Mouse (Mus musculus) thymus, adult 2 months (tissue): ENCODE results near the gene Ttc7. TPM values are rescaled to one million over a fixed set of nuclear protein-coding genes. Genes with fewer than 3 reads are reported as not detected.

Source experiments
- DNase-seq: peaks from one replicate; pipeline ENCODE4 v3.0.0; 2021
- H3K27ac ChIP-seq: fragments of 200-500 bp; 2 replicates; pipeline ENCODE4 v1.5.1; 2012; ENCODE audit warnings: low read length, control low read depth; ENCODE audit not compliant: control insufficient read depth, insufficient read depth
- H3K27me3 ChIP-seq: fragments of 200-500 bp; 2 replicates; pipeline ENCODE4 v1.6.1; 2012; ENCODE audit warnings: mild to moderate bottlenecking, low read length, moderate library complexity, mixed read lengths; ENCODE audit not compliant: control insufficient read depth, insufficient read depth
- H3K36me3 ChIP-seq: fragments of 200-500 bp; 2 replicates; pipeline ENCODE4 v1.6.1; 2012; ENCODE audit warnings: mild to moderate bottlenecking, low read length, moderate library complexity; ENCODE audit not compliant: control insufficient read depth, insufficient read depth
- H3K4me1 ChIP-seq: fragments of 200-500 bp; replicated peaks from 2 replicates; pipeline ENCODE4 v1.6.1; 2012; ENCODE audit warnings: low read length; ENCODE audit not compliant: control insufficient read depth, insufficient read depth
- H3K4me3 ChIP-seq: fragments of 200-500 bp; 2 replicates; pipeline ENCODE4 v1.5.1; 2012; ENCODE audit warnings: mild to moderate bottlenecking, low read length, control low read depth, moderate library complexity; ENCODE audit not compliant: control insufficient read depth, insufficient read depth
- CTCF ChIP-seq: fragments of 200-500 bp; IDR thresholded peaks from 2 replicates; pipeline ENCODE4 v1.5.1; 2012; ENCODE audit warnings: mild to moderate bottlenecking, control low read depth, low read length, moderate library complexity, borderline replicate concordance; ENCODE audit not compliant: control insufficient read depth, poor library complexity, insufficient read depth; ENCODE audit errors: extremely low read depth
- POLR2A ChIP-seq: fragments of 200-500 bp; IDR thresholded peaks from 2 replicates; pipeline ENCODE4 v1.6.1; 2012; ENCODE audit warnings: mild to moderate bottlenecking, low read length, control low read depth, moderate library complexity; ENCODE audit not compliant: control insufficient read depth, poor library complexity, insufficient read depth; ENCODE audit errors: extremely low read depth
- WGBS: fragments of 180-500 bp; shearing (Covaris S2); methylation state at CpG from one replicate; pipeline ENCODE4 v1.1.7; 2018; 5-methylcytosine and 5-hydroxymethylcytosine counted together
- polyA plus RNA-seq: library from polyadenylated mRNA; depleted of rRNA; stranded (reverse); fragments of >200 nt; gene quantifications from 2 replicates; pipeline ENCODE4 v1.2.3, GENCODE M21; 2012

The Ttc7 gene
- polyA plus RNA-seq, 1 experiment = 93.6 TPM

DNA sequence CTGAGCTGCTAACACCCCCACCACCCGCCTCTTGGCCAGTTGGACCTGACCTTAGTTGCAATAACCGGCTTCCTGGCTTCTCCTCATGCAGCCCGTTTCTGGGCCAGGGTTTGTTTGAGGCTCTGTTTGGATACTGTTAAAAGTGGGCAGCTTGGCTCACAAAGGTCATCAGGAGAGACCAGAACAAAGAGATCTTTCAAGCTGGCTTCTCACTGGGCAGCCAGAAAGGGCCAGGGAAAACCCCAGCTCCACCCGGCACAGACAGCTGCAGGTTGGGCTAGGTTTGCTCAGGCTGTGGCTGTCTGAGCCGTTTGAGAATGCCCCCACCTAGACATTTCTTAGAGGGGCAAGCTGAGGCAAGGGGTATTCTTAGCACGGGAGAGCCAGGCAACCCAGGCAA lies 34.6 kb downstream of the Ttc7 start:
- H3K27me3 ChIP-seq = no peaks in the 10 kb centered on the region
- DNase-seq = no peak
- no peak overlapping the region for H3K4me3 ChIP-seq
- no peak overlapping the region for H3K27ac ChIP-seq
- TF ChIP-seq POLR2A (no peak), CTCF (no peak)
- peaks cover 11% of the 10 kb centered on the region for H3K4me1 ChIP-seq
- 0 out of 2 replicates have a peak, but pooled peaks cover 7% of the 10 kb centered on the region for H3K36me3 ChIP-seq
- WGBS = 68% methylated on average over 6 of the region's 6 CpGs

DNA sequence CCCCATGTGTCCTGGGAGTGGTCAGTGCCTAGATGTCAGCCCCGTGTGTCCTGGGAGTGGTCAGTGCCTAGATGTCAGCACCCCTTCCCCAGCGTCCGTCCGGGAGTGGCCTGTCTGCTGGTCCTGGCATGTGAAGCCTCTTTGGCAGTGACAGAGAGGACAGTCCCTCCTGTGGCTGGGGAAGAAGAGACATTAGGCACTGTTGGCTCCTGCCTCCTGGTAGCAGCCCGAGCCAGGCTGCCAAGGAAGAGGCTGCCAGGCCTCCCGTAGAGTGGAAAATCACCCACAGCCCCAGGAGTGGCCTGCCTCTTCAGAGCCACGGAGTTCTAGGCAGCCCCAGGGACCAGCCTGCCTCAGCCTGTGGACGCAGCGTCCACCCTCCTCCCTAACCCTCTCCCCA lies 35.3 kb downstream of the Ttc7 start:
- TF ChIP-seq POLR2A = no peak
- no peak for TF ChIP-seq CTCF

GRCm38 (mm10) chr17:87321673-87322072 lies 39.0 kb downstream of the Ttc7 start:
- peak; percentile 21 for DNase-seq
- WGBS = 100% methylated on average over 1 of the region's 1 CpGs
- no peaks in the 10 kb centered on the region for H3K27me3 ChIP-seq
- no peak for TF ChIP-seq CTCF
- TF ChIP-seq POLR2A = no peak
- H3K36me3 ChIP-seq = peaks cover 11% of the 10 kb centered on the region
- no peak overlapping the region for H3K4me3 ChIP-seq
- peaks cover 10% of the 10 kb centered on the region for H3K4me1 ChIP-seq
- H3K27ac ChIP-seq = no peak overlapping the region

More for the DNA sequence above, 35.3 kb downstream of the Ttc7 start:
- Histone ChIP-seq H3K27ac (no peak overlapping the region), H3K4me3 (no peak overlapping the region), H3K27me3 (no peaks in the 10 kb centered on the region), H3K4me1 (peaks cover 11% of the 10 kb centered on the region), H3K36me3 (peaks cover 9% of the 10 kb centered on the region)
- no peak for DNase-seq
- 94% methylated on average over 9 of the region's 9 CpGs for WGBS

GRCm38 (mm10) chr17:87323215-87323614 lies 40.5 kb downstream of the Ttc7 start:
- no peaks in the 10 kb centered on the region for H3K27me3 ChIP-seq
- TF ChIP-seq CTCF (no peak), POLR2A (no peak)
- no peak overlapping the region for H3K27ac ChIP-seq
- DNase-seq = no peak
- WGBS = 95% methylated on average over 9 of the region's 9 CpGs
- no peak overlapping the region for H3K4me3 ChIP-seq
- peaks cover 11% of the 10 kb centered on the region for H3K36me3 ChIP-seq
- peaks cover 13% of the 10 kb centered on the region for H3K4me1 ChIP-seq

DNA sequence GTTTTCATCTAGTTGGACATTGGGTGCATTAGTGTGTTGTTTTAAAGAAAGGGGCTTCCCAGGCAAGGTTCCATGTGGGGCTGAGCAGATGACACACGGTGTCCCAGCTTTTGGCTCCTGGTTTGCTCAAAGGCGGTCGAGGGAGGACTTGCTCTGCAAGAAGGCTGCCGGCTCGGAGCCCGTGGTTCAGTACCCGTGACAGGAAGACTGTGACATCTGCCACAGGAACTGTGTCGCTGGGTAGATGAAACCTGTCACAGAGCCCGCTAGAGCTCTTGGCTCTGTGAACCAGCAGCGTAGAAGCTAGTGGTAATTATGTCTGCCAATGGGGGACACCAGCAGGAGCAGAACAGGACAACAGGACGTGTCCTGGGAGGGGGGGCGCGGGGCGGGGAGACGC lies 42.8 kb downstream of the Ttc7 start:
- 25% methylated on average over 15 of the region's 15 CpGs for WGBS
- peak; percentile 56 for DNase-seq
- Histone ChIP-seq H3K4me3 (no peak overlapping the region), H3K4me1 (peaks cover 13% of the 10 kb centered on the region), H3K27me3 (no peaks in the 10 kb centered on the region), H3K27ac (no peak overlapping the region), H3K36me3 (peaks cover 19% of the 10 kb centered on the region)
- TF ChIP-seq CTCF (no peak), POLR2A (peak; percentile 32; the same call in 1 of the 2 replicates)

GRCm38 (mm10) chr17:87326987-87327386 lies 44.3 kb downstream of the Ttc7 start:
- peaks cover 13% of the 10 kb centered on the region for H3K4me1 ChIP-seq

GRCm38 (mm10) chr17:87327645-87328044 lies 45.0 kb downstream of the Ttc7 start:
- 84% methylated on average over 8 of the region's 8 CpGs for WGBS
- H3K27me3 ChIP-seq = no peaks in the 10 kb centered on the region
- no peak overlapping the region for H3K4me3 ChIP-seq
- TF ChIP-seq CTCF (no peak), POLR2A (no peak)
- H3K4me1 ChIP-seq = peaks cover 13% of the 10 kb centered on the region
- no peak for DNase-seq
- peaks cover 15% of the 10 kb centered on the region for H3K36me3 ChIP-seq
- H3K27ac ChIP-seq = no peak overlapping the region

More at GRCm38 (mm10) chr17:87326987-87327386, 44.3 kb downstream of the Ttc7 start:
- H3K27ac ChIP-seq = no peak overlapping the region
- H3K36me3 ChIP-seq = peaks cover 15% of the 10 kb centered on the region
- H3K4me3 ChIP-seq = no peak overlapping the region
- no peak for DNase-seq
- WGBS = 59% methylated on average over 6 of the region's 6 CpGs
- TF ChIP-seq CTCF = no peak
- TF ChIP-seq POLR2A = no peak
- no peaks in the 10 kb centered on the region for H3K27me3 ChIP-seq
